Mouse (Mus musculus): ENCODE results near the gene Trpm4. TPM values are rescaled to one million over a fixed set of nuclear protein-coding genes. Genes with fewer than 3 reads are reported as not detected.
"Not testable (repeated sequence)": the region's sequence is repeated elsewhere in the genome, so short reads cannot be mapped to it uniquely, and the experiment has no call there.

Trpm4 gene
- polyA plus RNA-seq, 1 experiment from 2014 or later, result 20.4 TPM

DNA sequence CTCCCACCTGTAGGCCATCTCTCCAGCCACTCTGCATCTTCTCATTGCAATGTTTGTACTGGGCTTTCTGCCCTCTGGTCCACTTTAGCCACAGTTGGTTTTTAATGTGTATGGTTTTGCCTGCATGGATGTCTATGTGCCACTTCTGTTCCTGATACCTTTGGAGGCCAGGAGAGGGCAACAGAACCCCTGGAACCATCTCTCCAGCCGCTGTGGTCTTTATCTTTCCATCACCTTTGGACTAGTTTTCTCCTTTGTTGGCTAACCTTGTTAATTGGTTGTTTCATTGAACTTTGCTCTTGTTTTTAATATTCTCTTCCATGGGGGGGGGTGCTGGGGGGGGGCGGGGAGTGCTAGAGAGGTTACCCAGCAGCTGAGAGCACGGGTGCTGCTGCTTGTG lies 69.2 kb downstream of the Trpm4 start:
- H3K36me3 ChIP-seq, result no peaks in the 10 kb centered on the region
- 74% methylated on average over 3 of the region's 3 CpGs for WGBS

DNA sequence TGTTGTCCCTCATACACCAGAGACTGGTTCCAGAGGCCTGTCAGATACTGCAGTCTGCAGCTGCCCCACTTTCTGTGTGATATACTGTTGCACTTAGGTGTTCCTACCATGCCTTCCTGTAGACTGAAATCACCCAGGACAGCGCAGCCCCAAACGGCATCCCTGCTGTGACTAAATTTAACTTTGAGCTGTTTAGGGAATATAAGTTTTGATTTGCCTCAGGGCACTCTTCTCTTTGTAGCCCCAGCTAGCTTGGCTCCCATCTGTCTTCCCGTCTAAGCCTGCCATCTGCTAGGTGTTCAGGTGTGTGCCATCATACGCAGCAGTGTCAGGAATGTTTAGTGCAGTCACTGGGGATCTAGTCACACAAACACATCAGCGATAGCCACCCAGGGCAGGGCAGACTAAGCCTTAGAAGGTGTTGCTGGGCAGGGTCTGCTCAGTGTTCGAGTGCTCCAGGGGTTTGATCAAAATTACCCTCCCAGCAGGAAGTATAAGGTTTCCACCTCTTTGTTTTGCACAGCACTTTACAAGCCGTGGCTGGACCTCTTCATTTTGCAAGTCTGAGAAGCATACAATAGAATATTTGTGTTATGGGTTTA lies 70.5 kb downstream of the Trpm4 start:
- H3K36me3 ChIP-seq, result no peaks in the 10 kb centered on the region
- no peaks in the 10 kb centered on the region for H3K27me3 ChIP-seq (replicated peaks)
- 63% methylated on average over 7 of the region's 7 CpGs for WGBS
- no peak overlapping the region for H3K27ac ChIP-seq
- no peak for ATAC-seq
- H3K4me1 ChIP-seq (replicated peaks), result no peaks in the 10 kb centered on the region
- no peak overlapping the region for H3K9ac ChIP-seq
- H3K9me3 ChIP-seq, result no peaks in the 10 kb centered on the region
- no peak overlapping the region for H3K4me3 ChIP-seq (replicated peaks)
- no peak overlapping the region for H3K4me2 ChIP-seq (replicated peaks)

More for the DNA sequence above, 69.2 kb downstream of the Trpm4 start:
- Histone ChIP-seq H3K4me1 (replicated peaks) (no peaks in the 10 kb centered on the region), H3K9ac (no peak overlapping the region), H3K27ac (no peak overlapping the region), H3K27me3 (replicated peaks) (no peaks in the 10 kb centered on the region; the same call in 1 of the 2 replicates), H3K4me2 (replicated peaks) (no peak overlapping the region), H3K4me3 (replicated peaks) (no peak overlapping the region), H3K9me3 (no peaks in the 10 kb centered on the region)
- ATAC-seq, result no peak

DNA sequence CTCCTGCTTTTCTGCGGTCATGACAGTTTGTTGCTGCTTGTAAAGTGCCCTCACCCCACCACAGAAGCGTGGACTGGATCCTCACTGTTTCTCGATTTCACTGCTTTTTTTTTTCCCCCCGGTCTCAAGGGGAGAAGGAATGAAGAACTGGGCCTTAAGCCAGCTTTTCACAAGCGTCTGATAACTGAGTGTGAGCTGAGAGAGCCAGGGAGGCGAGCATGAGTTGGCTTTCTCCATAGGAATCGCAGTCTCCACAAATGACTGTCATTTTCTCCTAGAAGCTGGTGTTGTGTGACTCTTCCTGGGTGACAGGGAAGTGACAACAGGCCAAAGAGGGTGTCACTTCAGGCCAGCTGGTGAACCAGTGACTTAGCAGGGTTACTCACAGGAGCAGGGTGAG lies 71.3 kb downstream of the Trpm4 start:
- H3K36me3 ChIP-seq, result no peaks in the 10 kb centered on the region
- H3K4me3 ChIP-seq (replicated peaks), result no peak overlapping the region
- no peaks in the 10 kb centered on the region for H3K4me1 ChIP-seq (replicated peaks)
- no peak overlapping the region for H3K27ac ChIP-seq
- no peaks in the 10 kb centered on the region for H3K9me3 ChIP-seq
- 41% methylated on average over 7 of the region's 7 CpGs for WGBS
- H3K9ac ChIP-seq, result no peak overlapping the region
- H3K27me3 ChIP-seq (replicated peaks), result no peaks in the 10 kb centered on the region
- H3K4me2 ChIP-seq (replicated peaks), result no peak overlapping the region
- ATAC-seq, result no peak

DNA sequence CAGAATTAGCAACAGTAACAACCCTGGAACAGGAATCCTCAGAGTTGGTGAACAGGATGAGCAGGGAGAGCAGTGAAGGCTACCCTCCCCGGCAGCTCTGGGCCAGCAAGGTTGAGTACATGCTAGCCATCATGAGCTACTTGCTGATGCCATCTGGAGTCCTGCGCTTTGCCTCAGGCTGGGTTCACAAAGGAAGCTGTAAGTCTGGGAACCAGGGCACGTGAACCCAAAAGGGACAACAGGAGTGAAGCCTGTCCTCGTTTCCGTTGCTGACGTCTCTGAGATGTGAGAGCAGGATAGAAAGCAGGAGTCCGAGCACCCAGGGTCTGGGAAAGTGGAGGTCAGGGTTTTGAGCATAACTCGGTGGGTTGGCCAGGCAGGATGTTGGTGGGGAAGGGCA lies 74.3 kb downstream of the Trpm4 start:
- H3K4me2 ChIP-seq (replicated peaks), result no peak overlapping the region
- 83% methylated on average over 8 of the region's 8 CpGs for WGBS
- H3K36me3 ChIP-seq, result no peaks in the 10 kb centered on the region
- no peaks in the 10 kb centered on the region for H3K4me1 ChIP-seq (replicated peaks)
- H3K9me3 ChIP-seq, result no peaks in the 10 kb centered on the region
- no peak overlapping the region for H3K9ac ChIP-seq
- H3K4me3 ChIP-seq (replicated peaks), result no peak overlapping the region
- no peak for ATAC-seq
- no peak overlapping the region for H3K27ac ChIP-seq
- H3K27me3 ChIP-seq (replicated peaks), result no peaks in the 10 kb centered on the region

DNA sequence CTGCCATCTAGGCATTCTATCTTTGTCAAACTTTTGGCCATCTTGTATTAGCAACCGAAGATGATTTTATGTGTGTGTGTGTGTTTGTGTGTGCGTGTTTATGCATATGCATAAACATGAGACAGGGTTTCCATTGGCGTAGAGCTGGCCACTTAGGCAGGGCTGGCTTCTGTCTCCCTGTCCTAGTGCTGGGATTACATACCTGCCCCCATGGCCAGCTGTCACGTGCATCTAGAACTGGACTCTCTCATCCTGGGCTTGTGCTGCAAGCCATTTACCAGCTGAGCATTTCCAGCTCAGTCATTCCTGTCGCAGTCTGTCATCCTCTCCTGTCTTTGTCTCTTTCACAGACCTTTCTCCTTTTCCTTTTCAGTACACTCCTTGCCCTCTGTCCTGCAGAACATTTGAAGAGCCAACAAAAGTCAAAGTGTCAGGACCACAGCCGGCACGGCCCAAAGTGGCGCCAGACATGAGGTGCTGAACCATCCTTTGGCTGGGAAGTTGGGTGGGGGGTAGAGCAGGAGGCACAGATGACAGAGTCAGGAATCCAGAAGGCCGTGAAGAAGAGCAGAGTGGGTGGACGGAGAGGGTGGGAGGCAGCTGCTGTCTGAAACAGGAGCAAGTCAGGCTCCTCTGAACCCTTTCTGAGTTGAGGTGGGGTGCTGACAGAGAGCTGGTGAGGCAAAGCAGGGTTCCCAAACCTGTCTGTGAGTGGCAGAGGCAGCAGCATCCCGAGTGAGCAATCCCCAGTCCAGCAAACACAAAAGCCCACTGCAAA lies 76.3 kb downstream of the Trpm4 start:
- Histone ChIP-seq H3K27me3 (replicated peaks) (no peaks in the 10 kb centered on the region), H3K27ac (no peak overlapping the region), H3K9me3 (no peaks in the 10 kb centered on the region), H3K9ac (no peak overlapping the region), H3K4me3 (replicated peaks) (no peak overlapping the region), H3K36me3 (no peaks in the 10 kb centered on the region), H3K4me2 (replicated peaks) (no peak overlapping the region), H3K4me1 (replicated peaks) (no peaks in the 10 kb centered on the region)
- WGBS, result 43% methylated on average over 11 of the region's 11 CpGs
- no peak for ATAC-seq

DNA sequence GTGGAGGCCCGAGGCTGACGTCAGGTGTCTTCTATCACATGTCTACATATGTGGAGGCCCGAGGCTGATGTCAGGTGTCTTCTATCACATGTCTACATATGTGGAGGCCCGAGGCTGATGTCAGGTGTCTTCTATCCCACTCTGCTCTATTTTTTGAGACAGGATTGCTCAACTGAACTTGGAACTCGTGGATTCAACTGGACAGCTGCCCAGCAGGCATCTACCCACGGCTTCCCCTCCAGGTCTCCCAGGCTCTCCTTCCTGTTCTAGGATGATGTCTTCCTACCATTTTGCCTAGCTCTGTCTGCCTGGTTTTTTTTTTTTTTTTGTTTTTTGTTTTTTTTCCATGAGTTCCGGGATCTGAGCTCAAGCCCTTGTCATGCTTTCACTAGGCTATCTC lies 77.8 kb downstream of the Trpm4 start:
- not testable (repeated sequence) for H3K9me3 ChIP-seq; H3K4me1 ChIP-seq (replicated peaks); H3K4me3 ChIP-seq (replicated peaks); H3K36me3 ChIP-seq; H3K27ac ChIP-seq; H3K27me3 ChIP-seq (replicated peaks); H3K4me2 ChIP-seq (replicated peaks); H3K9ac ChIP-seq; ATAC-seq
- 71% methylated on average over 7 of the region's 7 CpGs for WGBS

DNA sequence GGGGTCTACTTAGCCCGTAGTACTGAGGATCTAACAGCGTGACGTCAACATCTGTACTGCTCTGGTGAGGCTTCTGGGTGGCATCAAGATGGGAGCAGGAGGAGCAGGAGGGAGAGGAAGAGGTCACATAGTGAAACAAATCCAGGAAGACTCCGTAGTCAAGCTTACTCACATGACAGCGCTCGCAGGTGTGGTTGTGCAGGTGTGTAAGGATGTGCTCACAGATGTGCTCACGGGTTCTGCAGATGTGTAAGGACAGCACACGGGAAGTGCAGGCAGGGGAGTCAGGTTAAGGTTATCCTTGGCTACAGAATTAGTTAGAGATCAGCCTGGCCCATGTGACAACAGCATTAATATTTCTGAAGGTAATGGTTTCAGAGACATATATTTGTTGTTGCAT lies 79.8 kb downstream of the Trpm4 start:
- Histone ChIP-seq H3K36me3 (no peaks in the 10 kb centered on the region), H3K4me2 (replicated peaks) (no peak overlapping the region), H3K27ac (no peak overlapping the region), H3K27me3 (replicated peaks) (no peaks in the 10 kb centered on the region), H3K9ac (no peak overlapping the region), H3K4me1 (replicated peaks) (no peaks in the 10 kb centered on the region), H3K4me3 (replicated peaks) (no peak overlapping the region), H3K9me3 (no peaks in the 10 kb centered on the region)
- 78% methylated on average over 8 of the region's 8 CpGs for WGBS
- no peak for ATAC-seq

Other genes with a start within 250 kb of the Trpm4 start
- gene Rcn3, start 241.6 kb downstream of the Trpm4 start, polyA plus RNA-seq (2015; fragmentation: Nextera tagmentation; extraction: Ambion mirVana), result 265 and 267 TPM in 2 replicates
- gene Fcgrt, start 229.9 kb downstream of the Trpm4 start, polyA plus RNA-seq (2015; fragmentation: Nextera tagmentation; extraction: Ambion mirVana), result 153 and 168 TPM in 2 replicates
- 1,711 TPM in 2 replicates for gene Rps11, start 209.3 kb downstream of the Trpm4 start, polyA plus RNA-seq (2015; fragmentation: Nextera tagmentation; extraction: Ambion mirVana)
- gene Rpl13a, start 205.0 kb downstream of the Trpm4 start, polyA plus RNA-seq (2015; fragmentation: Nextera tagmentation; extraction: Ambion mirVana), result 1,301 and 1,445 TPM in 2 replicates
- gene Gm45713, start 197.5 kb downstream of the Trpm4 start, polyA plus RNA-seq (2015; fragmentation: Nextera tagmentation; extraction: Ambion mirVana), result 0.24 and 0.28 TPM in 2 replicates
- gene Flt3l, start 197.3 kb downstream of the Trpm4 start, polyA plus RNA-seq (2015; fragmentation: Nextera tagmentation; extraction: Ambion mirVana), result 1.8 and 2.0 TPM in 2 replicates
- gene Pih1d1, start 179.5 kb downstream of the Trpm4 start, polyA plus RNA-seq (2015; fragmentation: Nextera tagmentation; extraction: Ambion mirVana), result 94.1 and 98.9 TPM in 2 replicates
- gene Aldh16a1, start 179.2 kb downstream of the Trpm4 start, polyA plus RNA-seq (2015; fragmentation: Nextera tagmentation; extraction: Ambion mirVana), result 79.0 and 87.3 TPM in 2 replicates
- 0.13 and 0.15 TPM in 2 replicates for gene Slc17a7, start 169.8 kb downstream of the Trpm4 start, polyA plus RNA-seq (2015; fragmentation: Nextera tagmentation; extraction: Ambion mirVana)
- gene Gfy, start 154.2 kb downstream of the Trpm4 start, polyA plus RNA-seq (2015; fragmentation: Nextera tagmentation; extraction: Ambion mirVana), result not detected in 2 replicates
- gene Pth2, start 152.8 kb downstream of the Trpm4 start, polyA plus RNA-seq (2015; fragmentation: Nextera tagmentation; extraction: Ambion mirVana), result not detected in 2 replicates
- 0.61 and 0.69 TPM in 2 replicates for gene Ccdc155, start 128.9 kb downstream of the Trpm4 start, polyA plus RNA-seq (2015; fragmentation: Nextera tagmentation; extraction: Ambion mirVana)
- gene Dkkl1, start 121.6 kb downstream of the Trpm4 start, polyA plus RNA-seq (2015; fragmentation: Nextera tagmentation; extraction: Ambion mirVana), result 1.0 and 1.1 TPM in 2 replicates
- gene Tead2, start 118.0 kb downstream of the Trpm4 start, polyA plus RNA-seq (2015; fragmentation: Nextera tagmentation; extraction: Ambion mirVana), result 93.2 and 97.0 TPM in 2 replicates
- 3.5 and 3.6 TPM in 2 replicates for gene Cd37, start 94.7 kb downstream of the Trpm4 start, polyA plus RNA-seq (2015; fragmentation: Nextera tagmentation; extraction: Ambion mirVana)
- not detected in 2 replicates for gene Slc6a16, start 92.7 kb downstream of the Trpm4 start, polyA plus RNA-seq (2015; fragmentation: Nextera tagmentation; extraction: Ambion mirVana)
- gene Slc6a21, start 56.3 kb downstream of the Trpm4 start, polyA plus RNA-seq (2015; fragmentation: Nextera tagmentation; extraction: Ambion mirVana), result not detected in 2 replicates
- 0.97 and 1.2 TPM in 2 replicates for gene Hrc, start 1.5 kb upstream of the Trpm4 start, polyA plus RNA-seq (2015; fragmentation: Nextera tagmentation; extraction: Ambion mirVana)
- gene Ppfia3, start 33.2 kb upstream of the Trpm4 start, polyA plus RNA-seq (2015; fragmentation: Nextera tagmentation; extraction: Ambion mirVana), result 5.6 and 6.9 TPM in 2 replicates
- 1.9 and 2.4 TPM in 2 replicates for gene Lin7b, start 36.8 kb upstream of the Trpm4 start, polyA plus RNA-seq (2015; fragmentation: Nextera tagmentation; extraction: Ambion mirVana)
- gene Snrnp70, start 62.0 kb upstream of the Trpm4 start, polyA plus RNA-seq (2015; fragmentation: Nextera tagmentation; extraction: Ambion mirVana), result 195 and 200 TPM in 2 replicates
- 0.13 and 0.19 TPM in 2 replicates for gene Kcna7, start 71.9 kb upstream of the Trpm4 start, polyA plus RNA-seq (2015; fragmentation: Nextera tagmentation; extraction: Ambion mirVana)
- 1.7 and 2.1 TPM in 2 replicates for gene Ntf5, start 79.9 kb upstream of the Trpm4 start, polyA plus RNA-seq (2015; fragmentation: Nextera tagmentation; extraction: Ambion mirVana)
- gene Lhb, start 87.0 kb upstream of the Trpm4 start, polyA plus RNA-seq (2015; fragmentation: Nextera tagmentation; extraction: Ambion mirVana), result 0.27 and 0.52 TPM in 2 replicates
- 39.6 and 42.4 TPM in 2 replicates for gene Gys1, start 101.1 kb upstream of the Trpm4 start, polyA plus RNA-seq (2015; fragmentation: Nextera tagmentation; extraction: Ambion mirVana)
- 147 and 150 TPM in 2 replicates for gene Ruvbl2, start 104.3 kb upstream of the Trpm4 start, polyA plus RNA-seq (2015; fragmentation: Nextera tagmentation; extraction: Ambion mirVana)
- gene Ftl1, start 126.1 kb upstream of the Trpm4 start, polyA plus RNA-seq (2015; fragmentation: Nextera tagmentation; extraction: Ambion mirVana), result 5,581 and 6,050 TPM in 2 replicates
- gene Bax, start 133.1 kb upstream of the Trpm4 start, polyA plus RNA-seq (2015; fragmentation: Nextera tagmentation; extraction: Ambion mirVana), result 181 and 185 TPM in 2 replicates
- gene Tulp2, start 148.1 kb upstream of the Trpm4 start, polyA plus RNA-seq (2015; fragmentation: Nextera tagmentation; extraction: Ambion mirVana), result 1.8 and 1.9 TPM in 2 replicates
- not detected in 2 replicates for gene Gm45808, start 153.0 kb upstream of the Trpm4 start, polyA plus RNA-seq (2015; fragmentation: Nextera tagmentation; extraction: Ambion mirVana)
- gene Dhdh, start 155.0 kb upstream of the Trpm4 start, polyA plus RNA-seq (2015; fragmentation: Nextera tagmentation; extraction: Ambion mirVana), result 2.6 and 2.7 TPM in 2 replicates
- 209 and 229 TPM in 2 replicates for gene Nucb1, start 176.6 kb upstream of the Trpm4 start, polyA plus RNA-seq (2015; fragmentation: Nextera tagmentation; extraction: Ambion mirVana)
- gene Ppp1r15a, start 192.5 kb upstream of the Trpm4 start, polyA plus RNA-seq (2015; fragmentation: Nextera tagmentation; extraction: Ambion mirVana), result 16.5 and 17.0 TPM in 2 replicates
- 0.83 and 1.5 TPM in 2 replicates for gene Plekha4, start 192.6 kb upstream of the Trpm4 start, polyA plus RNA-seq (2015; fragmentation: Nextera tagmentation; extraction: Ambion mirVana)
- 2.1 and 2.8 TPM in 2 replicates for gene Hsd17b14, start 221.1 kb upstream of the Trpm4 start, polyA plus RNA-seq (2015; fragmentation: Nextera tagmentation; extraction: Ambion mirVana)
- gene Bcat2, start 236.4 kb upstream of the Trpm4 start, polyA plus RNA-seq (2015; fragmentation: Nextera tagmentation; extraction: Ambion mirVana), result 59.5 and 67.6 TPM in 2 replicates

Data from intestine, embryonic 15.5 days (tissue).